Mouse (Mus musculus) CH12F3 (cell line): ENCODE data around the gene Gp1ba.

Source experiments
- in situ Hi-C: fragments of 300-500 bp; cut with MboI; formaldehyde crosslinking; loops from 2 replicates; pipeline ENCODE4 v1.14.3; 2020; ENCODE audit warnings: low sequenced_read_pairs

The Gp1ba gene

DNA sequence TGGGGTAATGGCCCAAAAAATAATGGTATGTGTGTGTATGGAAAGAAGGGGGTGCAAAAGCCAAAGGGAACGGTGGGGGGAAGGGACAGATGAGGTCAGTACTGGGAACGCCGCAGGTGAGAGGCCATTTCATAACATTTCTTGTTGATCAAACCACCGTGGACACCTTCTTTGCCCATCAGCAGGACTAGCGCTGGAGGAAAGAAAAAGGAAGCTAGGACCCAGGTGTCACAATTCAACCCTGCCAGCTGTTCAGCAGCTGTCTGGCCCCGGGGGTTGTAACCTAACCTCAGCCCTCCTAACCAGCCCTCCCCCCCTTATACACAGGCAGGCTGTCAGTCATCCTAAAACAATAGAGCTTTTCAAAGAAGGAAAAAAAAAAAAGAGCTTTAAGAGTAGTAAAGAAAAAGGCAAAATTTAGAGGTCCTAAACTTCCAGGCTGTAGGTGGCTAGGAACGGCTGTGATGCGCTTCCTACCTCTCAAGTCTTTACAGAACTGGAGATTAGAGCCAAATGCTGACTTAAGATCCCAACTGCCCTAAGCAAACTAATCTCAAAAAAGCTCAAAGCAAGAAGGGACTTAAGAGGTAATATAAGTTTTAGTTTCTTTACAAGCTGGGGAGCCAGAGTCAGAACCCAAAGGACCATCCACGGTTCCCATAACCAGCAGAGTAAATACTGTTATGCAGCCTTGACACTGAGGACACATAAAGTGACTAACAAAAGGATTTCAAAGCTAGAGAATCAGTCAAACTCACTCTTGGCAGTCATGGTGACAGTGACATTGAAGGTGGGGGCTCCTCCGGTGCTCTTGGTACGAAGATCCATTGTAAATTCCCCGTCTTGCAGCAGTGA is 13.3 kb downstream of the Gp1ba start:
- in situ Hi-C loops: no loop called here

DNA sequence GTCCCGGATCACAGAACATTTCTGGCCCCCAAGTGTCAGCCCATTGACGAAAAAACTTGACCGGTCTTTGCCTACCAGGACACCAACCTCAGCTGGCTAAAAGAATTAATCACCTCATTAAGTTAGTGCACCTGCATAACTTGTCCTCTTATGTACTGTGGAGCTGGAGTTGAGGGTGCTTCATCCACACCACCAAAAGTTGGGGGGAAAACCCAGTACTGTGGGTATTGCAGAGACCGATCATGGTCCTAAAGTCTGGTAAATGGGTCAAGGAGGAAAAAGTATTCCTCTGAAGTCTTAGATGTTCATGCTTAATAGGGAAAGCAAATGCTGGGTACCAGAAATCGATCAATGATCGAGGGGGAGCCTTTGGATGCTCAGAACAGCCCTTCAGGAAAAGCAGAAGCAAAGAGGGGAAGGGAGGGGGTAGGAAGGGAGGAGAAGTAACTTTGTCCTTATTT is 14.0 kb downstream of the Gp1ba start:
- in situ Hi-C loops: no loop called here

DNA sequence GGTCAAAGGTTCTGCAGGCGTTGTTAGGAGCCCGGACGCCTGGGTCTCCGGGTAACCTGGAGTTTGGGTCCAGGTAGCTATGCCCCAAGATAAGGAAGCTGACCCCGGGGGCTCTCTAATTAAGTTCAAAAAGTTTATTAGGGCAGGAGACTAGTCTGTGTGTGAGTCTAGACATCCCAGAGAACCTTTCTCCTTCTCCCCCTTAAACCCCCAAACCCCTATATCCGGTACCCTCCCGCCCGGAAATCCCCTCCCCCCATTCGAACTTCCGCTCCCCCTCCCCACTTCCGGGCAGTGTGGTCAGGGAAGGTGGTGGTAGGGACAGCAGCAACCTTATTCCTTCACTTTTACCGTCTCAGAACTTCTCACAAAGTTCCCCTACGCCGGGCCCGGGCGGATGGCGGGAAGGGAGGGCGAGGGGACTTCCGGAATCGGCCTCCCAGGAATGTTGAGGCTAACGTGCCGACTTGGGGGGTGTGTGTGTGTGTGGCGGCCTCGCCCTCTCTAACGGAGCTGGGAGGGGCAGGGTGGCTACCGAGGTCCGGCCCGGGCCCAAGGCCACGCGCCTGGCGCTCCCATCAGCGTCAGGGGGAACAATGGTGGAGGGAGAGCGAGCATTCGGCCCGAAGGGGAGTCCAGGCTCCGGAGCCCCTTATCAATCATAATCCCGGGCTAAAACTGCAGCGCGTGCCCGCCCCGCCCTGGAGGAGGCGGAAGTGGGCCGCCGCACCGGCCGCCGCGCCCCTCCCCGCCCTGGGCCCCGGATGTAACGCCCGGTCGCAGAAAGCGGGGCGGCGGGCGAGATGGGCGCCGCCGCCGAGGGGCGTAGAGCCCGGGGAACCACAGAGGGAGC is 14.6 kb downstream of the Gp1ba start:
- in situ Hi-C loops: no loop called here

DNA sequence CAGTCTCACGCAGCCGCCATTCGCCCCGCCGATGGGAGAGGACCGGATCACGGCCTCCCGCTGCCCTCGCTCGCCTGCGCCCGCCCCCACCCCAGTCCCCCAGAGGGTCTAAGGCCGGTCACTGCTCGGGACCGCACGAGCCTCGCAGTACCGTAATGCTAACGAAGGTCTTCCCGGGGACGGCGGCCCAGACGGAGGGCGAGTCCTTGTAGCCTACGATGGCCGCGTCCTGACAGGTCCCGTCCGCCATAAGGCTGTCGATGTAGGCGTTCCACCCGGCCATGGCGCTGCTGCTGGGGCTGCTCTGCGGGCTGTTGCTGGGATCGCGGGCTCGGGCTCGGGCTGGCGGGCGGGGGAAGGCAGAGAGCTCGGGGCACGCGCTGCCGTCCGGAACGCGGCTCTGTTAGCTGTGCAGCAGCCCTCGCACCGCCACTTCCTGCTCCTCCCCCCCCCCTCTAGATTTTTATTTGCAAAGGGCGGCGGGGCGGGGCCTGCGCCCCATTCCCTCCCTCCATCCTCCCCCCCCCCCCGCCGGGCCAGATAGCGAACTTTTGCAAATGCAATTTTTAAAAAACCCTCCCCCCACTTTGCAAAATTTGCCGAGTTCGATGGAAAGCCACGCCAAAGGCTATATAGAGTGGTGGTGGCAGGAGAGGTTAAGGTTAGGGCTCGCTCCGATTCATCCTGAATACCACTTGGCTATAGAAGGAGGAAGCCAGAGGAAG is 15.4 kb downstream of the Gp1ba start, which contains the start of gene Pfn1:
Pfn1 (minus strand) TSS at position 447 of the 725 bp plus-strand sequence.
- in situ Hi-C loops: no loop called here

DNA sequence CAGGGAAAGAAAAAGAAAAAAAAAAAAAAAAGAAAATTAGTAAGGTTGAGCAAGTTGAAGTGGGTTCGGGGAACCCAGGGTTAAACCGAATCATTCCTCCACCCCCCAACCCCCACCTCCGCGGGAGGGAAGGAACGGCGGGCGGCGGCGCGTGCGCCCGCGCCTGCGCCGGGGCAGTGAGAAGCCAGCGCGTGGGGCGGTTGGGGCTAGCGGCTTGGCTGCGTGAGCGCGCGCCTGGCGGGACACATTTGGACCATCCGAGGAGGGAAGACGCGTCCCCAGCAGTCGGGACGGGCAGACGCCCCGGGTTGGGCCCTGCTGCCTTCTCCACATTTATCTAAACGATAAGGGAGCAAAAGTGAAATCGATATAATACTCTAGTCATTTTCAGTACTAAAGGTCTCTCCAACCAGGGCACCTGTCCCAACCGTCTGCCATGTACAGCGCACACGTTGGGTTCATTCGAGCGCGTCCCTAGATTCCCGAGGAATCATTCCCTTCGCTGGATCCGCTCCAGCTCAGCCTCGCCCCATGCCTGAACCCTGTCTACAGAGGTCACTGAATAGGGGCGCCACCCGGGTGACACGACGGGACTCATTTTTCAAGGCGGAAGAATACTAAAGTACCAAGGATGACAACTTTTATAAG is 16.1 kb downstream of the Gp1ba start:
- in situ Hi-C loops: no loop called here

DNA sequence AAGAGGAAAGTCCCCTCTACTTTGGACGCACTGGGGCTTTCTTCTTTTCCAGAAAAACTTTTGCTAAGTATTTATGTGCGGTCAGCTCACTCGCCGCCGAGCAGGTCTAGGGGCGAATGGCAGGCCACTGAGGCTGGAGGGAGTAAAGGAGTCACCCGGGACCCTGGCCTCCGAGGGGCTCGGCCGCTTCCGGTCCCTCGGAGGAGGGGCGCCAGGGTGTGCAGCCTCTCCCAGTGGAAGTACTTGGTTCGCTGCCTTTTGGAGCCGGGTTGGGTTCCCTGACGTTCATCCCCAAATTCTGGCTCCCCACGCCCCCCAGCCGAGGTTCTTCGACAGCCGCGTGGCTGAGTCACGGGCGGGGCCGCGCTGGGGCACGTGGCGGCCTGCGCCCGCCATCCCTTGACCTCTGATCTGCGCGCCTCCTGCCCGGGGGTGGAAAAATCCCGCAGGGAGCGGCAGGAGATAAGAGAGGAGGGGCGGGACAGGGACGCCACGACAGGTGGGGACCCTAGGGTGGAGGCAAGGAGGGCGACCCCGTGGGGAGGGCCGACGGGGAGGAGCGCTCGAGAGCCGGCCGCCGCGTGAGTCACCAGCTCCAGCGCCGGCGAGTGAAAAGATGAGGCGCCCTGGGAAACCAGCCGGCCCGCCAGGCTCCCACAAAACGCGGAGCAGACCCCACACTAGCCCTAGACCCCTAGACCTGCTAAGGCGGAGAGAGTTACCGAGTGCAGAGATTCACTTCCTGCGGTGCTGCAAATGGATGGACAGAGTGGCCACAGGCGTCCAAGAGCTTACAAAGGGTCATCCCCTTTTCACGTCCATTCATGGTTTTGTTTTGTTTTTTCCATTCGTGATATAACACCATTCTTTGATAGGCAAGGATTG is 16.9 kb downstream of the Gp1ba start:
- in situ Hi-C loops: no loop called here

DNA sequence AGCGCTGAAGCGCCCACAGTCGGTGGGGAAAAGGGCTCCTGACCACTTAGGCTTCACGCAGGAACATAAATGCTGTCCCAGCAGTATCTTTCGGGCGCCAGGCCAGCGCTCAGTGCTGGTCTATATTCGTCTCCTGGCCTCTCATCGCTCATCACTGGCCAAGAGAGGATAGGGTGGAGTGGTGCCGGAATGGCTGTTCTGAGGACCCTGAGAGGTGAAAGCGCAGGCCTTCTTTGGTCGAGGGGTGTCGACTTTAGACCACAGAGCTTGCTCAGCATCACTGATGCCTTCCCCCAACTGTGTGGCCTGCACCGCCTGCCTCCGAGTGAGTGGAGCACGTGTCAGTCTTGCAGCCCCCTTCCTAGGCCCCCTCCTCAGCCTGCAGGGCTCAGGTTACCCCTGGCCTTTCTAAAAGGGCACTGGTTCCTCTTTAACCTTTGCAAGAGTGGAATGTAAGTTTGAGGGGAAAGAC is 17.6 kb downstream of the Gp1ba start:
- in situ Hi-C loops: no loop called here

DNA sequence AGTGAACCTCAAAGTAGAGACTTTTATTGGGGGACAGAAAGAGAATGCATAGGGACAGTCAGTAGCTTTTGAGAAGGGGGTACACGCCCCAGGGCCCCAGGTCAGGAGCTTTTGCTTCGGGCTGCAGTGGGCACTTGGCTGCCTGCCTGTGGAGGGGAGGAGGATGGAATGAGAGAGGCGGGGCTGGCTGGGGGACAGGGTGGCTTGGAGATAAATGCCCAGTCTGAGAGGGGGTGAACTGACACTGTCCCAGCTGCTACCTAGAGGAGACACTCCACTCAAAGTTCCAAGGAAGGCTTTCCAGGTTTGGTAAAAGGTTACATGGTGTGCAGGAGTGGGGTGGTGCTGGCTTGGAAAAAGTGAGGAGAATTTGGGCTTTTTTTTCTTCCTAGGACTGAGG is 18.0 kb downstream of the Gp1ba start, which contains the start of gene Eno3:
Eno3 (plus strand) TSS at position 239 of the 400 bp plus-strand sequence.
- in situ Hi-C loops: no loop called here

DNA sequence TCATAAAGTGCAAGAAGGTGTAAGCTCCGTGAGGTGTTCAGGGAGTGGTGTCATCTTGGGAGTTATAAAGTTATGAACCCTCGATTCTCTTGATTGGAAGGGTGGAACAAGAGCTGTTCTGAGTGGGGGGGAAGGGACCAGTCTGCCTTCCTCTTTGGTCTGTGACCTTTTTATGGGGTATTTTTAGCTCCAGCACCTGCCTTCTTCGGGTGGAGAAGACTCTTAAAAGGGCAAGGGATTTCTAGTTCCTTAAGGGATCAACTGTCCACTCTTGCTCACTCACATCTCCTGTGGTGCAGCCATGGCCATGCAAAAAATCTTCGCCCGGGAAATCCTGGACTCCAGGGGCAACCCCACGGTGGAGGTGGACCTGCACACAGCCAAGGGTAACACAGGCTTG is 18.7 kb downstream of the Gp1ba start:
- in situ Hi-C loops: no loop called here

DNA sequence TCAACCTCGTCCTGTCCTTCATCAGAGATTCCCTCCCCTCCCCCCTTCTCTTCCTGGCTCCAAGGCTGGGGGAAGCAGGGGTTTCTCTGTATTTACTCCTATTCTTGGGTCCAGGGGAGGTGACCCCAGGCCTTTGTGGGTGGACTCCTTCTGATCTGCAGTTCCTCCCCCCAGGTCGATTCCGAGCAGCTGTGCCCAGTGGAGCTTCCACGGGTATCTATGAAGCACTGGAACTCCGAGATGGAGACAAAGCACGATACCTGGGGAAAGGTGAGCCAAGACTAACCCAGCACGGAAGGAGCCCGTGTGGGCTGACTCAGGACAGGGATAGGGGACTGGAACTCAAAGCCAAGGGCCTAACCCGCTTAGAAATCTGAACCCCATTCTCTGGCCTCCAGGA is 19.1 kb downstream of the Gp1ba start:
- in situ Hi-C loops: no loop called here

DNA sequence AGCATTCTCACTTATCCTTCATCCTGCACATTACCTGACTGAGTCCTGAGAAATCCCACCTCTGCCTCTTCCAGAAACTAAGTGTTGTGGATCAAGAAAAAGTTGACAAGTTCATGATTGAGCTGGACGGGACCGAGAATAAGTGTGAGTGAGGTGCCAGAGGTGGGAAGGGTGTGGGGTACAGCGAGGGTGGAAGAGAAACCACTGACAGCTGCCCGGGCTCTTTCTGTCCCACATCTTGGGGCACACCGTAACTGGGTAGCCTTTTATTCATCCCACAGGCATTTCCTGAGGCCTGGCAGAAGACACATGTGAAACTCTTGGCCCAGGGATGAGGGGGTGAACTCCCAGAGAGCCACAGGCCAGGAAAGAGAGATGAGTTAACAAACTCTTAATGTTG is 19.6 kb downstream of the Gp1ba start:
- in situ Hi-C loops: no loop called here

DNA sequence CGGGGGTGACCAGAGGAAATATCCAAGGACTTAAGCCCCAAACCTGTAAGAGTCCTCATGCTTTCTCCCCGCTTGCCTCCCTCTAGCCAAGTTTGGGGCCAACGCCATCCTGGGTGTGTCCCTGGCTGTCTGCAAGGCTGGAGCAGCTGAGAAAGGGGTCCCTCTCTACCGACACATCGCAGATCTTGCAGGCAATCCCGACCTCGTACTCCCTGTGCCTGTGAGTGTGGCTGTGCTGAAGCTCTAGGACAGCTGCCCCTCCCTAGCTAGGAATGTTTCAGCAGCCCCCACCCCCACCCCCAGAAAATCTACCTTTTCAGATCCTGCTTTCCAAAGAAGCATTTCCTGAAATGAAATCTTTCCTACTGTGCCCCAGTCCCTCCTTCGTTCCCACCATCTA is 20.0 kb downstream of the Gp1ba start:
- in situ Hi-C loops: no loop called here

DNA sequence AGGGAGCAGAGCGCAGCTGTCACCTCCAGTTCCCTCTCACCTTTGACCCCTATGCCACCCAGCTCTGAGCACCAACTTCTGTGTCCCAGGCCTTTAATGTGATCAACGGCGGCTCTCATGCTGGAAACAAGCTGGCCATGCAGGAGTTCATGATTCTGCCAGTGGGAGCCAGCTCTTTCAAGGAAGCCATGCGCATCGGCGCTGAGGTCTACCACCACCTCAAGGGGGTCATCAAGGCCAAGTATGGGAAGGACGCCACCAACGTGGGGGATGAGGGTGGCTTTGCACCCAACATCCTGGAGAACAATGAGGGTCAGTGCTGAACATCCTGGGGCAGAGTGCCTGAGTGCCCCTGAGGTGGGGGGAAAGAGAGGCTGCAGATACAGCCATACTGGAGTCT is 21.6 kb downstream of the Gp1ba start:
- in situ Hi-C loops: no loop called here

DNA sequence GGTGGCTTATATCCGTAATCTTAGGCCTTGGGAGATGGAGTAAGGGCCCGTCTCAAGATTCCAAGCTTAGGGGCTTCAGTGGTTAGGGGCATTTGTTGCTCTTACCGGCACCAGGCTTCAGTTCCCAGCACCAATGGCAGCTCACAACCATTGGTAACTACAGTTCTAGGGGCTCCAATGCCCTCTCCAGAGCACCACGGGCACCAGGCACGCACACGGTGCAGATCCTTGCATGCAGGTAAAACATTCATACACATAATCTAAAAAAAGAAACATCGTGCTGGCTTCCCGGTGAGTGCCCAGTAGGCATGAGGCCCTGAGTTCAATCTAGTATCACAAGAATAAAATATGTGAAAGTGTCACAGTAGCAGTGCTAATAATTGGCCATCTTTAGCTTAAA is 24.2 kb downstream of the Gp1ba start:
- in situ Hi-C loops: no loop called here

DNA sequence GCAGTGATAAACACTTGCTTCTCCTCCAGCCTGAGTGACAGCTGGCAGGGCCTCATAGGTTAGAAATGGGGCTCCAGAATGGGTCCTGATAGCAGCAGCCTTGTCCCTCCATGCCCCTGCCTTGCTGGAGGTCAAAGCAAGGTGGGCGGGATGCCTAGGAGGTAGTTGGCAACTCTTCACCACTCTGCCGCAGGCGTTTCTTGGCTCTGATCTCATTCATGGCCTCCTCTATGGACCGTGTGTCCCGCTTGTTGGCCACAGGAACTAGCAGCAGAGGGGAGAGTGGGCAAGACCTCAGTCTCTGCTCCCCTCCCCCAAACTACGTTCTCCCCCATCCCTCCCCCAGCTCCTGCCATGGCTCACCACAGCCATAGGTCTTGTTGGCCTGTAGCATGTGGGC is 25.0 kb downstream of the Gp1ba start:
- in situ Hi-C loops: no loop called here

DNA sequence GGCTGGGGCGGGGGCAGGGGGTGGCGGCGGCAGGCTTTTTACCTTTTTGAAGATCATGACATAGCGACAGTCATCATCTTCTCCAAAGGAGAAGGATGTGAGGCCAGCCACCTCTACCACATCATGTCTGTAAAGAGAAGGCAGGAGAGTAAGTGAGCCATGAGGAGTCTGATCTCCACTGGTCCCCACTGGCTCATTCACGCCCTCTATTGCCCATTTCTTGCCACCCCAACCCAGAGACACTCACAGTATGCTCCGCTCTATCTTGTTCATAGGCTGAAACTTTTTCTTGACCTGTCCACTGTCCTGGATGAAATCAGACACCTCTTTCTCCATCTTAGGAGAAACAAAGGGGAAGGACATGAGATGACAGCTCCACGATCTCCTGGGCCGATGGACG is 25.8 kb downstream of the Gp1ba start:
- in situ Hi-C loops: no loop called here

DNA sequence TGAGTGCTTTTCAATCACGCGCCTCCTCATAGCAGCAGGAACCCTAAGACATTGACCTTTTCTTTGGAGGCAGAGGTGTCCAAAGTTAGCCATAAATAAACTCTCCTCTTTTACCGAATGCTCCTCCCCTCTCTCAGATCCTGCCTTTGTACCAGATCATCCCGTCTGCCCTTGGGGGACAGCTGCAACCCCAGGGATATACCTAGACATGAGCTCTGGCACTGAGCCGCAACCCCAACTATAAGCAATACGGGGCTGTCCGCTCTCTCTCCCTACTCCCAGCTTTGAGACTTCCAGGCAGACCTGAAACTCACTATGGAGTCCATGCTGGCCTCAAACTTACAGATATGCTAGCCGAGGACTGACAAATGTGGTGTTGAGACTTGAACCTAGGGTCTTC is 27.8 kb downstream of the Gp1ba start:
- in situ Hi-C loops: no loop called here

DNA sequence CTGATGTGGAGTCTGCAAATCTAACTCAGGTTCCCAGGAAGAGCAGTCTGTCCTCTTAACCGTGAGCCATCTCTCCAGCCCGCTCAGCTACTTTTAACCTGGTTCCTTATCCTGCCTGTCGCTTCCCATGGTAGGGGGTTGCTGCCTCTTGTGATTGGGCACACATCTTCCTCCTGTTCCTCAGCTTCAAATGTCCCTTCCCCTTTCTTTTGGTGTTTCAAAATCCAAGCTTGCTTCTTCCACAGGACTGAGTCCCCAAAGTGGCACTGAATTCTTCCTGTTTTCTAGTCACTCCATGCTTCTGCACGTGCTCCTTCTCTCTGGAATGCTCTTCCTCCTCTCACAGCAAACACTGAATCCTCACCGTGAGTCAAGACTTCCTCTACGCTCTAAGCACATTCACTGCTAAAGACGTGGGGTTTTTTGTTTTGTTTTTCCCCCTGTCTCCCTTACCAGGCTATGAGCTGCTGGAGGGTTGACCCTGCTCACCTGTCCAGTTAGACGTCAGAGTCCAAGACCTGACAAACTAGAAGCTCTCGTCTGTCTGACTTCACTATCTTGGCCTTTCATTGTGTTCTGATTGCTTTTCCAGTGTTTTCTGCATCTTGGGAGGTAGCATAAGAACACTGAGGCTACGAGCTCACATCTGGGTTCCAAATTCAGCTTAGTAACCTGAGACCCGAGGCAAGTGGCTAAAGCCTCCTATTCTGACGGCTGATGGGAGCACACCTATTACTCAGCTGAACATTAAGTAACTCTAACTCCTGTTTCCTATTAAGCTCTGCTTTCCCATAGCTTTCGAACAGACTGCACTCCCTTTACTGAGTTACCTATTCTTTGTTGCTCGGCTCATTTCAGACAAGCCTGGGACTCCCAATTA is 28.6 kb downstream of the Gp1ba start:
- in situ Hi-C loops: no loop called here

DNA sequence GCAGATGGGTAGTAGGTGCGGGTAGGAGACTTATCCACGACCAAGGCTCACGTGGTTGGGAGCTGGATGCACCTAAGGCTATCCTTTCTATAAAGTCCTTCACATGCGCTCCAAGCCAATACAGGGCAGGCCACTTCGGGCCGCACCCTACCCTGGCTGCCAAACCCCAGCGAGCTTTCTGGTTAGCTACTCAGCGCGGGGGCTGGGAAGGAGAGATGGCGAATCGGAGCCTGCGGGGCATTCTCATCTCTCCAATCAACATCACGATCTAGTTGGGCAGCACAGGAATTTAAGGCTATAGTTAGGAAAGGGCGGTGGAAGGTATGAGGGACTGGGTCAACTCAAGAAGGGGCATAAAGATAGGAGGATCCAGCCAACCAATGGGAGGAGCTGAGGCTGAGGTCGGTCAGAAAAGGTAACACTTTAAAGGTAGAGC is 29.4 kb downstream of the Gp1ba start:
- in situ Hi-C loops: no loop called here
